Mouse (Mus musculus) midbrain, embryonic 16.5 days (tissue): ENCODE results near the gene Cers1. TPM values are rescaled to one million over a fixed set of nuclear protein-coding genes. Genes with fewer than 3 reads are reported as not detected.

Experiments used
- polyA plus RNA-seq: library from polyadenylated mRNA; unstranded; fragments of >200 nt; fragmentation: Nextera tagmentation; extraction: Ambion mirVana; gene quantifications from 2 replicates; pipeline ENCODE4 v1.2.1, GENCODE M21; 2015

Cers1 gene
- polyA plus RNA-seq, 1 experiment from 2014 or later, result 42.1 TPM

Other genes starting within 250 kb of the Cers1 start
- 1.3 and 1.4 TPM in 2 replicates for gene Tm6sf2, start 242.9 kb upstream of the Cers1 start, polyA plus RNA-seq
- gene Hapln4, start 232.3 kb upstream of the Cers1 start, polyA plus RNA-seq, result 0.89 and 0.93 TPM in 2 replicates
- gene Ncan, start 194.9 kb upstream of the Cers1 start, polyA plus RNA-seq, result 169 and 189 TPM in 2 replicates
- 35.0 and 38.2 TPM in 2 replicates for gene Nr2c2ap, start 184.4 kb upstream of the Cers1 start, polyA plus RNA-seq
- gene Rfxank, start 176.6 kb upstream of the Cers1 start, polyA plus RNA-seq, result 10.7 and 11.8 TPM in 2 replicates
- gene Borcs8, start 176.3 kb upstream of the Cers1 start, polyA plus RNA-seq, result 48.7 and 55.5 TPM in 2 replicates
- 0.51 and 0.73 TPM in 2 replicates for gene Mef2b, start 176.1 kb upstream of the Cers1 start, polyA plus RNA-seq
- 51.0 and 54.5 TPM in 2 replicates for gene Tmem161a, start 143.4 kb upstream of the Cers1 start, polyA plus RNA-seq
- 6.8 and 9.2 TPM in 2 replicates for gene Slc25a42, start 103.5 kb upstream of the Cers1 start, polyA plus RNA-seq
- gene Sugp2, start 81.5 kb upstream of the Cers1 start, polyA plus RNA-seq, result 104 TPM in 2 replicates
- gene Armc6, start 81.3 kb upstream of the Cers1 start, polyA plus RNA-seq, result 116 and 133 TPM in 2 replicates
- gene Homer3, start 32.9 kb upstream of the Cers1 start, polyA plus RNA-seq, result 26.3 and 29.9 TPM in 2 replicates
- 40.3 and 45.0 TPM in 2 replicates for gene Ddx49, start 13.3 kb upstream of the Cers1 start, polyA plus RNA-seq
- 261 and 268 TPM in 2 replicates for gene Cope, start 13.3 kb upstream of the Cers1 start, polyA plus RNA-seq
- 2.5 and 7.0 TPM in 2 replicates for gene Gdf1, start 14.0 kb downstream of the Cers1 start, polyA plus RNA-seq
- 11.3 and 11.6 TPM in 2 replicates for gene Upf1, start 37.5 kb downstream of the Cers1 start, polyA plus RNA-seq
- 0.36 and 0.47 TPM in 2 replicates for gene Comp, start 57.8 kb downstream of the Cers1 start, polyA plus RNA-seq
- 53.4 and 56.3 TPM in 2 replicates for gene Crtc1, start 123.8 kb downstream of the Cers1 start, polyA plus RNA-seq
- gene Klhl26, start 161.2 kb downstream of the Cers1 start, polyA plus RNA-seq, result 31.0 and 32.4 TPM in 2 replicates
- gene Tmem59l, start 171.6 kb downstream of the Cers1 start, polyA plus RNA-seq, result 121 and 151 TPM in 2 replicates
- gene Crlf1, start 177.4 kb downstream of the Cers1 start, polyA plus RNA-seq, result 3.6 and 6.3 TPM in 2 replicates
- 163 and 185 TPM in 2 replicates for gene Rex1bd, start 191.0 kb downstream of the Cers1 start, polyA plus RNA-seq
- gene Uba52, start 195.0 kb downstream of the Cers1 start, polyA plus RNA-seq, result 584 and 621 TPM in 2 replicates
- 406 and 425 TPM in 2 replicates for gene Fkbp8, start 211.9 kb downstream of the Cers1 start, polyA plus RNA-seq
- gene Kxd1, start 212.2 kb downstream of the Cers1 start, polyA plus RNA-seq, result 43.1 and 43.3 TPM in 2 replicates
- 16.7 and 19.2 TPM in 2 replicates for gene Ell, start 223.7 kb downstream of the Cers1 start, polyA plus RNA-seq